Mouse (Mus musculus) leukemia stem cell, adult 10-12 weeks (primary cell): ENCODE measurements around the gene Abca16. TPM values are rescaled to one million over a fixed set of nuclear protein-coding genes. Genes with fewer than 3 reads are reported as not detected.

Source experiments
- polyA plus RNA-seq: library from polyadenylated mRNA; stranded (reverse); fragments of >175 nt; gene quantifications from 2 replicates; pipeline ENCODE4 v1.2.3, GENCODE M21; 2012; ENCODE audit warnings: low replicate concordance

Abca16 gene
- not detected in 2 replicates for polyA plus RNA-seq

GRCm38 (mm10) chr7:120409447-120409846 lies at the start of gene Abca16:
Abca16 (plus strand) TSS chr7:120409647.

Other genes starting within 250 kb of the Abca16 start
- gene Anks4b, start 235.8 kb upstream of the Abca16 start, polyA plus RNA-seq, result not detected in 2 replicates
- gene Crym, start 207.5 kb upstream of the Abca16 start, polyA plus RNA-seq, result 0.12 TPM in 1 of 2 replicates, not detected in the other
- gene Abca14, start 205.7 kb upstream of the Abca16 start, polyA plus RNA-seq, result not detected in 2 replicates
- not detected in 2 replicates for gene Abca15, start 81.0 kb upstream of the Abca16 start, polyA plus RNA-seq
- 3.1 and 14.3 TPM in 2 replicates for gene Uqcrc2, start 225.5 kb downstream of the Abca16 start, polyA plus RNA-seq